Mouse (Mus musculus) hindbrain, embryonic 15.5 days (tissue): ENCODE measurements around the gene Sfpq. TPM values are rescaled to one million over a fixed set of nuclear protein-coding genes. Genes with fewer than 3 reads are reported as not detected.

Source experiments
- ATAC-seq: fragments of 200-750 bp; cut with Nextera tagmentation; 2 replicates; pipeline ENCODE4 v1.8.0; 2017; ENCODE audit warnings: low read depth, moderate number of reproducible peaks, moderate TSS enrichment; ENCODE audit not compliant: low FRiP score
- H3K27ac ChIP-seq: fragments of 300-500 bp; sonication (generic); replicated peaks from 2 replicates; pipeline ENCODE4 v1.5.1; 2015; ENCODE audit warnings: mild to moderate bottlenecking, inconsistent platforms
- H3K27me3 ChIP-seq: fragments of 300-500 bp; sonication (generic); 2 replicates; pipeline ENCODE4 v1.6.1; 2015; ENCODE audit warnings: control low read depth, inconsistent platforms
- H3K36me3 ChIP-seq: fragments of 300-500 bp; sonication (generic); 2 replicates; pipeline ENCODE4 v1.6.1; 2015; ENCODE audit warnings: control low read depth, inconsistent platforms
- H3K4me1 ChIP-seq: fragments of 300-500 bp; sonication (generic); replicated peaks from 2 replicates; pipeline ENCODE4 v1.6.1; 2015; ENCODE audit warnings: control low read depth, inconsistent platforms
- H3K4me2 ChIP-seq: fragments of 300-500 bp; sonication (generic); 2 replicates; pipeline ENCODE4 v1.6.1; 2015; ENCODE audit warnings: moderate library complexity, mild to moderate bottlenecking, inconsistent platforms
- H3K4me3 ChIP-seq: fragments of 300-500 bp; sonication (generic); 2 replicates; pipeline ENCODE4 v1.5.1; 2015; ENCODE audit warnings: mild to moderate bottlenecking, inconsistent platforms
- H3K9ac ChIP-seq: fragments of 300-500 bp; sonication (generic); 2 replicates; pipeline ENCODE4 v1.6.1; 2015; ENCODE audit warnings: inconsistent platforms
- H3K9me3 ChIP-seq: fragments of 300-500 bp; sonication (generic); 2 replicates; pipeline ENCODE4 v1.6.1; 2016; ENCODE audit warnings: control low read depth, inconsistent platforms
- WGBS: fragments of 180-500 bp; shearing (Covaris S2); methylation state at CpG from one replicate; pipeline ENCODE4 v1.1.7; 2015; 5-methylcytosine and 5-hydroxymethylcytosine counted together
- polyA plus RNA-seq: library from polyadenylated mRNA; unstranded; fragments of >200 nt; fragmentation: Nextera tagmentation; extraction: Ambion mirVana; gene quantifications from 2 replicates; pipeline ENCODE4 v1.2.1, GENCODE M21; 2015

Sfpq gene
- polyA plus RNA-seq, 1 experiment from 2014 or later: 73.2 TPM

DNA sequence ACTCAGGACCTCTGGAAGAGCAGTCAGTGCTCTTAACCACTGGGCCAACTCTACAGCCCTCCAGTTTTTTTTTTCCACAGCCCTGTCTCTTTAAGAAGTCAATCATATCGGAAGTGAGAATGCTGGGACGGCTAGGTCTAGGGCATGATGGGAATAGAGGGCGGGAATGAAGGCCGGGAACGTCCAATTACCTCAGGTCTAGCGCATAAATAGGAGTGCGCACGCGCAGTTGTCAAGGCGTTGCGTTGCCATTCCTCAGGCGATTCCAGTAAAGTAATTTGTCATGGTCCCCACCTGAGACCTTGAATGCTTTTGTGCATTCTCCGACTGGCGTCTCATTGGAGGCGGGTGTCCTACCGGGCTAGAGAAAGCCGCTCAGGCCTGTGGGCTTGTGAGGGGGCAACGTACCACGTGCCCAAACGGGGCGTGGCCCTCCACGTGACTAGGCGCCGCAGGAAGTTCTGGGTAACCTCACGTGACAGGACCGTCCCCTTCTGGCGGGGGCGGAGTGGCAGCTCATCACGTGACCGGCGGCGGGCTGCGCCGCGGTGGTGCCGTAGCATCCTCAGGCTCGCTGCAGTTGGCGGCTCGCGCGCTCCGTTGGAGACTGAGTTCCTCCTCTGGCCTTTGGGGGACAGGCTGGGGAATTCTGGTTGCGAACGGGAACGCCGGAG, 55.9 kb downstream of the Sfpq start, which contains the start of gene Zmym6:
TSS of gene Zmym6 (plus strand) at position 509 of the 674 bp plus-strand sequence.
- under 1% methylated on average over 46 of the region's 46 CpGs for WGBS

GRCm38 (mm10) chr4:127080806-127081205, 59.7 kb downstream of the Sfpq start:
- no peak overlapping the region for H3K9ac ChIP-seq
- peaks cover 29% of the 10 kb centered on the region for H3K4me1 ChIP-seq
- no peak for ATAC-seq
- no peak overlapping the region for H3K27ac ChIP-seq
- no peaks in the 10 kb centered on the region for H3K36me3 ChIP-seq
- no peak overlapping the region for H3K4me3 ChIP-seq
- no peaks in the 10 kb centered on the region for H3K27me3 ChIP-seq
- H3K4me2 ChIP-seq: no peak overlapping the region
- no peaks in the 10 kb centered on the region for H3K9me3 ChIP-seq
- WGBS: 38% methylated on average over 1 of the region's 1 CpGs

More for the DNA sequence above, 55.9 kb downstream of the Sfpq start, which contains the start of gene Zmym6:
- peak; percentile 98 for ATAC-seq
- H3K27me3 ChIP-seq: 0 out of 2 replicates have a peak, but pooled peaks cover 2% of the 10 kb centered on the region
- no peaks in the 10 kb centered on the region for H3K36me3 ChIP-seq
- H3K4me2 ChIP-seq: peak within 1 kb of the TSS; percentile 63
- peaks cover 29% of the 10 kb centered on the region for H3K4me1 ChIP-seq
- peak within 1 kb of the TSS; percentile 78 for H3K4me3 ChIP-seq
- H3K27ac ChIP-seq: peak within 1 kb of the TSS; percentile 98
- H3K9ac ChIP-seq: peak within 1 kb of the TSS; percentile 61
- H3K9me3 ChIP-seq: no peaks in the 10 kb centered on the region

DNA sequence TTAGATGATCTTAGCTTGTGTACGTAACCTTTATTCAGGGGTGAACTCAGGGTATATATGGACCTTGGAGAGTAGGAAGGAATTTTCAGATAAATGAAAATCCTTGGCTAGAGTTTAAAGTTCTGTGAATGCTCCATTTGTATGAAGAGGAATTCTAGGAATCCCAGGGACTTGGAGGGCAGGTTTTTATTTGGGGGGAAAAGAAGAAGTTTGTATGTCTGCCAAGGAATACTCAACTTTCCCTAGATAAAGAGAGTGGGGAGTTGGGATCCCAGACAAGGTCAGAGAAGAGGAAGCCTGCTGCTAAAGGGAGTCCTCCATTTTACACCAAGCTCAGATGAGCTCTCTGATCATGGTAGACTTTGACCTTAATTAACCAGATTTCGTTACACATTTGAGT, 62.0 kb downstream of the Sfpq start:
- ATAC-seq: no peak
- peaks cover 24% of the 10 kb centered on the region for H3K4me1 ChIP-seq
- 95% methylated on average over 2 of the region's 2 CpGs for WGBS

DNA sequence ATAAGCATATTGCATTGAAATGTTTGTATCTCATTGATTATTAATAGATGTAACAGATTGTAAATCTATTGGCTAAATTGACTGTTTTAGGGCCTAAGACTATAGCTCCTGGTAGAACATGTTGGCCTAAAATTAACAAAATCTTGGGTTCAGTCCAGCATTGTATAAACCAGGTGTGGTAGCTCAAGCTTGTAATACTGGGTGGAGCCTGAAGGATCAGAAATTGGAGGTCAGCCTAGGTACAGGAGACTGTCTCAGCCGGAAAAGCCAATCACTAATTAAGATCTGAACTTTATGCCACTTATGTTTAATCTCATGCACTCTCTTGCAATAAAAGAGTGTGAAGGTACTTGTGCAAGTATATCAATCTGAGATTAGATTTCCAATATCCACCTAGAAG, 64.6 kb downstream of the Sfpq start:
- Histone ChIP-seq H3K4me1 (0 out of 2 replicates have a peak, but pooled peaks cover 2% of the 10 kb centered on the region), H3K4me2 (no peak overlapping the region), H3K27me3 (no peaks in the 10 kb centered on the region), H3K36me3 (peaks cover 16% of the 10 kb centered on the region), H3K4me3 (no peak overlapping the region), H3K9me3 (no peaks in the 10 kb centered on the region), H3K27ac (no peak overlapping the region), H3K9ac (no peak overlapping the region)
- WGBS: 86% methylated on average over 1 of the region's 1 CpGs
- no peak for ATAC-seq

More for the DNA sequence above, 62.0 kb downstream of the Sfpq start:
- Histone ChIP-seq H3K27ac (no peak overlapping the region), H3K36me3 (no peaks in the 10 kb centered on the region), H3K27me3 (no peaks in the 10 kb centered on the region), H3K9me3 (no peaks in the 10 kb centered on the region), H3K4me3 (no peak overlapping the region), H3K9ac (no peak overlapping the region), H3K4me2 (no peak overlapping the region)

Other genes starting within 250 kb of the Sfpq start
- 25.4 and 26.1 TPM in 2 replicates for gene Zmym4, start 53.2 kb upstream of the Sfpq start, polyA plus RNA-seq
- gene Zmym1, start 39.8 kb downstream of the Sfpq start, polyA plus RNA-seq: 26.0 and 26.3 TPM in 2 replicates
- gene Zmym6, start 56.1 kb downstream of the Sfpq start, polyA plus RNA-seq: 30.3 and 36.7 TPM in 2 replicates
- 17.4 and 17.6 TPM in 2 replicates for gene Tmem35b, start 102.4 kb downstream of the Sfpq start, polyA plus RNA-seq
- 24.9 and 32.0 TPM in 2 replicates for gene Dlgap3, start 147.9 kb downstream of the Sfpq start, polyA plus RNA-seq
- 53.7 and 56.6 TPM in 2 replicates for gene Smim12, start 222.5 kb downstream of the Sfpq start, polyA plus RNA-seq